Mouse (Mus musculus): ENCODE results near the gene Pif1. TPM values are rescaled to one million over a fixed set of nuclear protein-coding genes. Genes with fewer than 3 reads are reported as not detected.

Pif1 gene
- polyA plus RNA-seq, 1 experiment from 2014 or later: 18.0 TPM

- Histone ChIP-seq H3K9ac (ENCODE audit: low read depth, low read length) (peak overlapping the region; percentile 67), H3K36me3 (ENCODE audit: control insufficient read depth, insufficient read depth, low read length) (peaks cover 30% of the 10 kb centered on the region), H3K27me3 (replicated peaks; ENCODE audit: control insufficient read depth, insufficient read depth, low read length) (no peaks in the 10 kb centered on the region), H3K27ac (ENCODE audit: low read depth, low read length) (peak overlapping the region; percentile 95), H3K4me3 (ENCODE audit: low read depth, low read length) (no peak overlapping the region), H3K4me1 (replicated peaks; ENCODE audit: control insufficient read depth, insufficient read depth, low read length) (peaks cover 57% of the 10 kb centered on the region), H3K4me2 (peak overlapping the region; percentile 58), H3K9me3 (ENCODE audit: control insufficient read depth, low read length) (no peaks in the 10 kb centered on the region)
- WGBS: 8% methylated on average over 5 of the region's 5 CpGs
- peak; percentile 66 for DNase-seq (ENCODE audit: low spot score)
- ATAC-seq (replicated peaks; ENCODE audit: low FRiP score): peak; percentile 91
These were observed 32.0 kb upstream of the Pif1 start for GRCm38 (mm10) chr9:65555001-65555405.

- no peak for ATAC-seq (replicated peaks; ENCODE audit: low FRiP score)
- Histone ChIP-seq H3K9ac (ENCODE audit: low read depth, low read length) (peak overlapping the region; percentile 57), H3K4me1 (replicated peaks; ENCODE audit: control insufficient read depth, insufficient read depth, low read length) (peaks cover 51% of the 10 kb centered on the region), H3K36me3 (ENCODE audit: control insufficient read depth, insufficient read depth, low read length) (peaks cover 35% of the 10 kb centered on the region), H3K27me3 (replicated peaks; ENCODE audit: control insufficient read depth, insufficient read depth, low read length) (no peaks in the 10 kb centered on the region), H3K4me2 (peak overlapping the region; percentile 58), H3K9me3 (ENCODE audit: control insufficient read depth, low read length) (no peaks in the 10 kb centered on the region), H3K27ac (ENCODE audit: low read depth, low read length) (peak overlapping the region; percentile 95), H3K4me3 (ENCODE audit: low read depth, low read length) (no peak overlapping the region)
- no peak for DNase-seq (ENCODE audit: low spot score)
- 77% methylated on average over 4 of the region's 4 CpGs for WGBS
These were observed 31.3 kb upstream of the Pif1 start for GRCm38 (mm10) chr9:65555621-65556020.

- Histone ChIP-seq H3K27ac (ENCODE audit: low read depth, low read length) (peak overlapping the region; percentile 95), H3K36me3 (ENCODE audit: control insufficient read depth, insufficient read depth, low read length) (peaks cover 35% of the 10 kb centered on the region), H3K4me2 (no peak overlapping the region; the same call in 1 of the 2 replicates), H3K9me3 (ENCODE audit: control insufficient read depth, low read length) (no peaks in the 10 kb centered on the region), H3K4me3 (ENCODE audit: low read depth, low read length) (no peak overlapping the region), H3K4me1 (replicated peaks; ENCODE audit: control insufficient read depth, insufficient read depth, low read length) (peaks cover 48% of the 10 kb centered on the region), H3K9ac (ENCODE audit: low read depth, low read length) (peak overlapping the region; percentile 57; the same call in 1 of the 2 replicates), H3K27me3 (replicated peaks; ENCODE audit: control insufficient read depth, insufficient read depth, low read length) (no peaks in the 10 kb centered on the region)
- WGBS: 95% methylated on average over 8 of the region's 8 CpGs
- DNase-seq (ENCODE audit: low spot score): no peak
- ATAC-seq (replicated peaks; ENCODE audit: low FRiP score): no peak
These were observed 30.6 kb upstream of the Pif1 start for GRCm38 (mm10) chr9:65556349-65556748.

GRCm38 (mm10) chr9:65556979-65557378 is 30.0 kb upstream of the Pif1 start:
- peaks cover 35% of the 10 kb centered on the region for H3K36me3 ChIP-seq (ENCODE audit: control insufficient read depth, insufficient read depth, low read length)
- H3K9ac ChIP-seq (ENCODE audit: low read depth, low read length): no peak overlapping the region
- WGBS: 96% methylated on average over 5 of the region's 5 CpGs

GRCm38 (mm10) chr9:65558806-65559205 is 28.2 kb upstream of the Pif1 start:
- H3K36me3 ChIP-seq (ENCODE audit: control insufficient read depth, insufficient read depth, low read length): peaks cover 44% of the 10 kb centered on the region
- peaks cover 45% of the 10 kb centered on the region for H3K4me1 ChIP-seq (replicated peaks; ENCODE audit: control insufficient read depth, insufficient read depth, low read length)
- no peaks in the 10 kb centered on the region for H3K9me3 ChIP-seq (ENCODE audit: control insufficient read depth, low read length)
- 93% methylated on average over 6 of the region's 6 CpGs for WGBS
- ATAC-seq (replicated peaks; ENCODE audit: low FRiP score) (no peak), DNase-seq (ENCODE audit: low spot score) (no peak)
- no peak overlapping the region for H3K4me2 ChIP-seq
- H3K27me3 ChIP-seq (replicated peaks; ENCODE audit: control insufficient read depth, insufficient read depth, low read length): no peaks in the 10 kb centered on the region
- H3K27ac ChIP-seq (ENCODE audit: low read depth, low read length): no peak overlapping the region
- H3K4me3 ChIP-seq (ENCODE audit: low read depth, low read length): no peak overlapping the region
- H3K9ac ChIP-seq (ENCODE audit: low read depth, low read length): no peak overlapping the region

More at GRCm38 (mm10) chr9:65556979-65557378, 30.0 kb upstream of the Pif1 start:
- ATAC-seq (replicated peaks; ENCODE audit: low FRiP score) (no peak), DNase-seq (ENCODE audit: low spot score) (no peak)
- H3K9me3 ChIP-seq (ENCODE audit: control insufficient read depth, low read length): no peaks in the 10 kb centered on the region
- H3K27me3 ChIP-seq (replicated peaks; ENCODE audit: control insufficient read depth, insufficient read depth, low read length): no peaks in the 10 kb centered on the region
- peaks cover 47% of the 10 kb centered on the region for H3K4me1 ChIP-seq (replicated peaks; ENCODE audit: control insufficient read depth, insufficient read depth, low read length)
- H3K4me3 ChIP-seq (ENCODE audit: low read depth, low read length): no peak overlapping the region
- no peak overlapping the region for H3K4me2 ChIP-seq
- H3K27ac ChIP-seq (ENCODE audit: low read depth, low read length): 0 out of 2 replicates have a peak overlapping the region, but pooled peaks have one; percentile 95

GRCm38 (mm10) chr9:65561016-65561415 is 25.9 kb upstream of the Pif1 start:
- ATAC-seq (replicated peaks; ENCODE audit: low FRiP score) (no peak), DNase-seq (ENCODE audit: low spot score) (no peak)
- Histone ChIP-seq H3K36me3 (ENCODE audit: control insufficient read depth, insufficient read depth, low read length) (peaks cover 49% of the 10 kb centered on the region), H3K9me3 (ENCODE audit: control insufficient read depth, low read length) (no peaks in the 10 kb centered on the region), H3K9ac (ENCODE audit: low read depth, low read length) (no peak overlapping the region), H3K27ac (ENCODE audit: low read depth, low read length) (no peak overlapping the region), H3K4me2 (no peak overlapping the region), H3K27me3 (replicated peaks; ENCODE audit: control insufficient read depth, insufficient read depth, low read length) (no peaks in the 10 kb centered on the region), H3K4me3 (ENCODE audit: low read depth, low read length) (no peak overlapping the region), H3K4me1 (replicated peaks; ENCODE audit: control insufficient read depth, insufficient read depth, low read length) (peaks cover 23% of the 10 kb centered on the region)
- 79% methylated on average over 4 of the region's 4 CpGs for whole genome bisulfite sequencing

- Histone ChIP-seq H3K9me3 (ENCODE audit: control insufficient read depth, low read length) (no peaks in the 10 kb centered on the region), H3K4me2 (no peak overlapping the region), H3K4me1 (replicated peaks; ENCODE audit: control insufficient read depth, insufficient read depth, low read length) (peaks cover 16% of the 10 kb centered on the region), H3K27me3 (replicated peaks; ENCODE audit: control insufficient read depth, insufficient read depth, low read length) (no peaks in the 10 kb centered on the region), H3K36me3 (ENCODE audit: control insufficient read depth, insufficient read depth, low read length) (peaks cover 42% of the 10 kb centered on the region), H3K27ac (ENCODE audit: low read depth, low read length) (0 out of 2 replicates have a peak overlapping the region, but pooled peaks have one; percentile 26), H3K4me3 (ENCODE audit: low read depth, low read length) (no peak overlapping the region), H3K9ac (ENCODE audit: low read depth, low read length) (peak overlapping the region; percentile 15; the same call in 1 of the 2 replicates)
- 48% methylated on average over 4 of the region's 4 CpGs for WGBS
- ATAC-seq (replicated peaks; ENCODE audit: low FRiP score) (0 out of 2 replicates have a peak, but pooled peaks have one; percentile 34), DNase-seq (ENCODE audit: low spot score) (no peak)
These were observed 24.9 kb upstream of the Pif1 start for GRCm38 (mm10) chr9:65562081-65562506.

- H3K9me3 ChIP-seq (ENCODE audit: control insufficient read depth, low read length): no peaks in the 10 kb centered on the region
- H3K36me3 ChIP-seq (ENCODE audit: control insufficient read depth, insufficient read depth, low read length): peaks cover 44% of the 10 kb centered on the region
- no peak overlapping the region for H3K27ac ChIP-seq (ENCODE audit: low read depth, low read length)
- H3K27me3 ChIP-seq (replicated peaks; ENCODE audit: control insufficient read depth, insufficient read depth, low read length): no peaks in the 10 kb centered on the region
- H3K4me1 ChIP-seq (replicated peaks; ENCODE audit: control insufficient read depth, insufficient read depth, low read length): peaks cover 16% of the 10 kb centered on the region
- H3K9ac ChIP-seq (ENCODE audit: low read depth, low read length): no peak overlapping the region
- H3K4me2 ChIP-seq: no peak overlapping the region
- ATAC-seq (replicated peaks; ENCODE audit: low FRiP score): no peak
- DNase-seq (ENCODE audit: low spot score): no peak
- WGBS: 89% methylated on average over 5 of the region's 5 CpGs
- no peak overlapping the region for H3K4me3 ChIP-seq (ENCODE audit: low read depth, low read length)
These were observed 23.9 kb upstream of the Pif1 start for GRCm38 (mm10) chr9:65563073-65563472.

- Histone ChIP-seq H3K36me3 (ENCODE audit: control insufficient read depth, insufficient read depth, low read length) (peaks cover 36% of the 10 kb centered on the region), H3K4me3 (ENCODE audit: low read depth, low read length) (no peak overlapping the region), H3K9ac (ENCODE audit: low read depth, low read length) (no peak overlapping the region), H3K4me1 (replicated peaks; ENCODE audit: control insufficient read depth, insufficient read depth, low read length) (peaks cover 16% of the 10 kb centered on the region), H3K9me3 (ENCODE audit: control insufficient read depth, low read length) (no peaks in the 10 kb centered on the region), H3K27ac (ENCODE audit: low read depth, low read length) (no peak overlapping the region), H3K4me2 (no peak overlapping the region), H3K27me3 (replicated peaks; ENCODE audit: control insufficient read depth, insufficient read depth, low read length) (no peaks in the 10 kb centered on the region)
- DNase-seq (ENCODE audit: low spot score) (no peak), ATAC-seq (replicated peaks; ENCODE audit: low FRiP score) (no peak)
- WGBS: 97% methylated on average over 2 of the region's 2 CpGs
These were observed 22.3 kb upstream of the Pif1 start for GRCm38 (mm10) chr9:65564698-65565097.
